Mouse (Mus musculus) urinary bladder, adult 18-20 months (tissue): ENCODE data around the gene Atg7.
A peak's percentile ranks its signal among the peaks of the same experiment; 100 is the strongest.
"Not testable (repeated sequence)": the region's sequence is repeated elsewhere in the genome, so short reads cannot be mapped to it uniquely, and the experiment has no call there.

Source experiments
- DNase-seq, 2 experiments: peaks; one replicate each; pipeline ENCODE4 v3.0.0; 2022; ENCODE audit warnings: low spot score in 2 of 2, mixed read lengths in 2 of 2

Atg7 gene

DNA sequence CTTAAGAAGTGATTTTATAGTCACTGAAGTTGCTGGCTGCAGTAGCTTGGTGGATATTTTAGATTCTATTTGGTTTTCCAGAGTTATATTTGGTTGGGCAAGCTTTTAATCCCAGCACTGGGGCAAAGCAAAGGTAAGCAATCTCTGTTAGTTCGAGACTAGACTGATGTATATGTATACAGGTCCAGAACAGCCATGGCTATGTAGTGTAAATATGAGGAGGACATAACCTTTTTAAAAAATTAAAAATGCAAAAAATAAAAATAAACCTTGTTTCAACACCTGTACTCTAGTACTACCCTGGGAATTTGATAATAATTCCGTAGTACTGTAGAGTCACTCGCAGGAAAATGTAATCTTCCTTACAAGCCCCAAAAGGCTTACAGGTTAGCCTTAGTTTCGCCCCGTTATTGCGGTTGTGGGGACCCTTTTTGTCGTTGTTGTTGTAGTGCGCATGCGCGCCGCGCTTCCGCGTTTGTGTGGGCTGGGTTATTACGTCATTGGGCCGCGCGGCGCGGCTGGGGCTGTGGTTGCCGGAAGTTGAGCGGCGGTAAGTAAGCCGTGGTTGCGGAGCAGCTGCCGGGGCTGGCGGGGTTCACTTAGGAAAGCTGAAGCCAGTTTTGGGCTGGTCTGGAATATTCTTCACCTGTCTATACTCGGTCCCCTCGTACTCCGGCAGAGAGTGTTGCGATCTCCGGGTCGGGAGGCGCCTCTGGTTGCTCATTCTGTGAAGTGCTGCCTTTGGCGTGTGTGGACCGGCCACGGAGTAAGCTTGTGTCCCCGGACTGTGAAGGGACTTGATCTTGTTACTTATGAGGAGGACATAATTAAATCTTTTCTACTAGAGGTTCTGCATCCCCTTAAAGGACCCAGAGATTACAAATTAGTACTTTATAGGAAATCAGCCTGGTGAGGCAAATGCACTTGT, at the start of gene Atg7:
Atg7 (plus strand) TSS at position 497 of the 928 bp plus-strand sequence.
- peak; percentile 84 to 87 for DNase-seq

GRCm38 (mm10) chr6:114614076-114614475, 28.8 kb upstream of the Atg7 start:
- DNase-seq, result peak; percentile 25 to 27

DNA sequence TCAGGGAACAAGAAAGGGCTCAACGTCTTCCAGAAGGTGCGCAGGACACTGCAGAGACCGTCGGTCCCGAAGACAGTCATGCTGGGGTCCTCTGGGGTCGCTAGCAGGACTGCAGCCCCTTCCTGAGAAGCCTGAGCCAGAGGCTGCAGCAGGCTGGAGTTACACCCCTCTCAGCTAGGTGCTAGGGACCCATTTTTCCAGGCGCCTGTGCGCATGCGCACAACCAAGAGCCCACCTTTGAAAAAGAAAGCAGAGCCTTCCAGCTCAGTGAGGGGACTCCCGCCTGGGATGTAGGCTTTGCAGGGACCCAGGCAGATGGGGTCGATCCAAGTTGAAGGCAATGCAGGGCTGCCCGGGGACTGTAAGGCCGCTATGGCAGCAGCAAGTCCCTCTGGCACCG, 9.0 kb upstream of the Atg7 start:
- not testable (repeated sequence) for DNase-seq

DNA sequence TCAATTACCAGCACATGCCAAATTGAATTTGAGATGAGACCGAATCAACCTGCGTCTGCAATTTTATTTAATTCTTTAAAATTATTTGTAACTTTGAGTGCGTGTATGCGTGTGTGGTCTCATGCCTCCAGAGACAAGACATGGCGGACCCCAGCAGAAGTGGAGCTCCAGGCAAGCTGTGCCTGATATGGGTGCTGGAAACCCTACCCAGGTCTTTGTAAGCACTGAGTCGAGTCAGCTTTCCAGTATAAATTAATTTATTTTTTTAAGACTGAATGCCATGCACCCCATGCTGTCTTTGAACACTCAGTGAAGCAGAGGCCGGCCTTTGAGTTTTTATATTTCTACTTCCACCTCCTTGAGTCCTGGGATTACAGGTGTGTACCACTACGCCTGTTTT, 819 bp downstream of the Atg7 start:
- no peak for DNase-seq

DNA sequence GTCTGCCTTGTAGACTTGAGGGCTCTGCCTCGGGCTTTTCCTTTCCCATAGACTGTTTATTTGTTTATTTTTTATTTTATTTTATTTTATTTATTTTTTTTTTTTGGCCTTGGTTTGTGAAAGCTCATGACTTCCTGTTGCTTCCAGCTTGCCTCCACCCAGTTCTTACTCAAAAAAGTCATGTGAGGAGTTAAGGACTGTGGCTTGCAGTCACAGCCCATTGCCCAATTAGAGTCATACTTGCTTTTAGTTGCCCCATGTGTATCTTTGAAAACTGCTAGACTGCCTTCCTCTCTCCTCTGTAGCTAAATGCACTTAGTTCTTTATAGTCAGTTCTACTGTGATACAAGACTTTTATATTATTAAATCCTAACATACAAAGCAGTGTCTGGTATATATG, 1.6 kb downstream of the Atg7 start:
- DNase-seq, result no peak

DNA sequence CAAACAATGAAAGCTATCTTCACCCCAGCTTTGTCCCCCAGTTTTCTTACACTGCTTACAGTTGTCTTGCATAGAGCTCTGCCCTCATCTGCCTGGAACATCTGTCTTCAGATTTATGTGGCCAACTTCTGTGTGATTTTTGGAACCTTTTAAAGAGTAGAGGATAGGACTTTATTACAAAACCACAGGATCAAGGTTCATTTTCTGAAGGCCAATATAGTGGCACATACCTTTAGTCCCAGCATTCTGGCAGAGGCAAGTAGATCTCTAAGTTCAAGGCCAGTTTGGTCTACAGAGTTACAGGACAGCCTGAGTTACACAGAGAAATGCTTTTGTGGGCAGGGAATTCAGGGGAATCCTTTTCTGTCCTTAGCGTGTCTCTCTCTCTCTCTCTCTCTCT, 3.3 kb downstream of the Atg7 start:
- DNase-seq, result no peak

DNA sequence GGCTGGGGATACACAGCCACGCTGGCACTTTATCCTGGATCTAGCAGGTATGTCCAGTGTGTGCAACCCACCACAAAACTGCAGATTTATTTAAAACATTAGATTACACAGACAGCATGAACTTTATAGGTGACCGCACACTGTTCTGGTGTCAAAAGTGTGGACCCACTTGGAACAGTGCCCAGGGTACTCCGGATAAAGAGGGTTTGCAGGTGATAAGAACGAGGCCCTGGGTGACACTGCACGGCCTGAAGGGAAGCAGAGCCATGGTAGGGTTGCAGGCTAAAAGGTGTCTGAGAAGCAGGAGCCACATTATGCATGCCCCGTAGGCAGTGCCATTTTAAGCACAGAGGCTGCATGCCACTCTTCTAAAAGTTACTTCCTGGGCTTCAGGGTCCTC, 4.1 kb downstream of the Atg7 start:
- no peak for DNase-seq

DNA sequence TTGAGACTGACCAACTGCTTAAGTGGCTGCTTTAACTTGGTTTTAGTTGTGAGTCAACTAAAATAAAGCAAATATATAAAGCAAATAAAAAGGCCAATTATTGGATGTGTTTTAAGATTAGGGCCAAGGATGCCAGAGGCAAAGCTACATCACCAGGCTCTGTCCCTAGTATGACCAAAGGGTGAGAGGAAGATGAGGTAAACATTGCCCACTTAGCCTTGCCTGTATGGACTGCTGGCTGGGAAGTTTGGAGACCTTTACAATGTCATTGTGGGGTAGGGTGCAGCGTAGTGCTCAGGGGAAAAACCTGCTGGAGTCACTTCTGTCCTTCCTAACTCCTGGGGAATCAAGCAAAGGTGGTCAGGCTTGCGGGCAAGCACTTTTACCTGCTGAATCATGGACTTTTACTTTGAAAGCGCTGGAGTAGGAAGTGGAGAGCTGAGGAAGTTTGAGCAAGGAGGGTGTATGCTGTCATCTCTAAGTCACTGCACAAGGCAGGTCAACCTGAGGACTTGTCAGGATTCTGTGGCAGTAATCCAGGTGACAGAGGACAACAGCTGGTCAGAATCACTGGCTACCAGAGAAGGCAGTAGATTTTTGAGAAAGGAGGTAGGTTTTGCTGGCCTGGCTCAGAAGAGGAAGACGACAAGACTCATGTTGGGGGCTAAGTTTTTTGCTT, 5.6 kb downstream of the Atg7 start:
- DNase-seq, result peak in 1 of 2 experiments; percentile 22

DNA sequence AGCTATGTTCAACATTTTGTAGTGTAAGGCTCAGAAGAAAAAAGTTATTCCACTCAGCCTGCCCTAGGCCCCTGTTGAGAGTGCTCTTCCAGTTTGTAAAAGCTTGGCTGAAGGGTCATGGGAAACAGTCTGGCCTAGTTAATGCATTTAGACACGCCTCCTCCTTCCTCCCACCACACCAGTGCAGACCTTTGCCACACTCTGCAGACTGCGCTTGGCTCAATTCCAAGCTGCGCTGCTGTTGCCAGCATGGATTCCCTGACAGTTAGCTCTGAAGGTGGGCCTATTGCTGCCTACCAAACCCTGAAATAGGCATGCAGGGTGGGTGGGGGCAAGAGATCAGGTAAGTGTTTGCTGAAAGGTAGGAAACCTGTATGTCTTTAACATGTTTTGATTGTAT, 9.3 kb downstream of the Atg7 start:
- peak in 1 of 2 experiments; percentile 13 for DNase-seq

DNA sequence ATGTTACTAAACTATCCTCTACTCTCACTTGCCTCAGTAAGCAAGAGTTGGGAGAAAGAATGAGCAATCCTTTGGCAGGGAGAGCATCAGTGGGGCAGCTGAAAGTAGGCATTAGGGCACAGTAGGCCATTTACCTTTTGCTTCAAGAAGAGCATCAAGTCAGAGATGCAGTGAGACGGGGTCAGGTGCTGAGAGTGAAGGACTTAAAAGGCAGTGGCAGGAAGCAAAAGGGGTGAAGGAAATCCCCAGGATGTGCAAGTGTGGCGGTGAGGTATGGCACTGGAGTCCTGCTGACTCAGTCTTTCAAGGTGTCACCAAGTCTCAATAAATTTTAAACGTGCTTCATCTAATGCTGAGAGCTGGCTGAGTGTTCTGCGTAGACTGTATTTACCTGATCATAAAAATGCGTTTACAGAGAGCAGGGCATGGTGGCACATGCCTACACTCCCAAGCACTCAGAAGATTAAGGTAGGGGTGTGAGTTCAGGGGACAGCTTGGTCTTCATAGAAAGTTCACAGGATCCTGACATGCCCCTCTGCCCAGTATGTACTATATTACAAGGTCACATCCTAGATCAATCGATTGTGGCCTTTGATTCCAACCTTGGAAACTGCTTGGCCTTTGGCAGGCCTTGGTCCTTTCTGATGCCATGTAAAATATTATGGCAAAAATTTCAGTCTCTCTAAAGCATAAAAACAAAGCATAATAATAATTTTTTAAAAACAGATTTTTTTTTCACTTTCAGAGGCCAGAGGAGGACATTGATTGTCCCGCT, 14.1 kb downstream of the Atg7 start:
- DNase-seq, result no peak

DNA sequence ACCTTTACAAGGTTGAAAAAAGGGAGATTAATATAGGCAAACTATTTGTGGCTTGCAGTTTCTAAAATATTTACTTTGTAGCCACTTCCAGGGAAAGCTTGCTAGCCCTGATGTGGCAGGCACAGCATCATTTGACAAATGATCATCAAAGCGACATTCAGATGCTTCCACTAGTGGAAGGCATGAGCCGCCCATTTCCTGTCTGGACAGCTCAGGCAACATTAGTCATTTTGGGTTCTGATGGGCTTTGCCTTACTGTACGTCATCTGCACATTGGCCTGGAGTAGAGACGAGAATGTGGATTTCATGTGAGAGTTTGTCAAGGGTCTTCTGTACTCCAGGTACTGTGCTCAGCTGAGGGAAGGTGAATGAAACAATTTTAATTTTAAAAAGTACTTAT, 14.9 kb downstream of the Atg7 start:
- no peak for DNase-seq

DNA sequence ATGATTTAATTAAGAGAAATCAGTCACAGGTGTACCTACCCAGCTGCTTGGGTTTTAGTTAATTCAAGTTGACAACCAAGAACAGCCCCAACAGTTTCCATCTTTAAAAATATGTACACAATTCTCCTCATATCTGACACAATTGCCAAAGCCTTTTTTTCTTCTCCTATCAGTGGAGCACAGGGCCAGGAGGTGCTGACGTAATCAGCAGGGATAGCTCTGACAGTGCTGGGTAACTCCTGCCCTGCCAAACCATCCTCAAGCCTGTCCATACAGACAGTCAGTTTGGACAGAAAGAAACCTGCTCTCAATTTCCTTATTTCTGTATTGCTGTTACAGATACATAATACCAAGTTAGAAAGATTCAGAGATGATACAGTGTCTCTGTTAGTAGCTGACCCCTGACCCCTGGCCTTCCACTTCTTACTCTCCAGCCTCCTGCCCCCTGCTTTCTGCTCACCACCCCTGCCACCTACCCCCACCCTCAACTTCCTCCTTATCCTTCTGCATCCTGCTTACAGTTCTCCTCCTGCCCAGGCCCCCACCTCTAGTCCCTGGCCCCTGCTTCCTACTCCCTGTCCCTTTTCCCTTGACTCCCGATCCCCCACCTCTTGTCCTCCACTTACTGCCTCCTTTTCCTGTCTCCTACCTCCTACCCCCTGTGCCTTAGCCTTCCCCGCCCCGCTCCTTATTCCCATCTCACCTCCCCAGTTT, 16.5 kb downstream of the Atg7 start:
- no peak for DNase-seq

- no peak for DNase-seq
Measured at GRCm38 (mm10) chr6:114659992-114660800, 17.3 kb downstream of the Atg7 start.

- no peak for DNase-seq
Measured at GRCm38 (mm10) chr6:114663707-114664106, 20.8 kb downstream of the Atg7 start.

DNA sequence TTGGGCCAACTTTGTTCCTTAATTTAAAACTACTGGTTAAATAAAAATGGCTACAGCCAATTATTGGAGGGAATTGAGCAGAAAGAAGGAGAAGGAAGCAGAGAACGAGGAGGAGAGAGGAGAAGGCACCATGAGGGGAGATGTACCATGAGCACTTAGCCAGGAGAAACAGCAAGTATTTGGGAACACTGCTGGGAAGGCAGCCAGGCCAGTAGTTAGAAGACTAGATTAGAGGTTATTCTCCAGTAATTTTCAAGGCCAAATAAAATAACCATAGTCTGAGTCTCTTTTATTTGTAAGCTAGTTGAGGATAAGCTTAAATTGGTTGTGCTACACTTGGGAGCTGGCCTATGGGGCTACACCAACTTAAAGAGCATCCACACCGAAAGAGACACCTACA, 21.8 kb downstream of the Atg7 start:
- no peak for DNase-seq

DNA sequence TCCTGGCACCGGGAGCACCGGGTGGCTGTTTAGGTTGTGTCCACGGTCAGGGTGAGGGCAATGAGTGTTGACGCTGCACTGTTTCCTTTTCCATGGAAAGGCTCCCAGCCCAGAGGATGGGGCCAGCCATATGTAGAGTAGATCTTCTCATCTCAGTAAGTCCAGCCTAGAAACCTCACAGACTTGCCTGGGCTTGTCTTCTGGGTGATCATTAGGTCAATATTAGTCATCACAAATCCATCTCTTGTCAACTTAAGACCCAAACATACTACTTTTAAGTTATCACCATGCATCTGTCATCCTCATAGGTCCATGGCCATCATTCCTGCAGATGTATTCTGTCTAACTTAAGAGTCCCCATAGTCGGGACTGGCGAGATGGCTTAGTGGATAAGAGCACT, 24.6 kb downstream of the Atg7 start:
- DNase-seq, result no peak

GRCm38 (mm10) chr6:114674771-114675170, 31.9 kb downstream of the Atg7 start:
- DNase-seq, result no peak

GRCm38 (mm10) chr6:114676091-114676490, 33.2 kb downstream of the Atg7 start:
- no peak for DNase-seq

- DNase-seq, result no peak
Measured at GRCm38 (mm10) chr6:114682092-114682711, 39.3 kb downstream of the Atg7 start.

DNA sequence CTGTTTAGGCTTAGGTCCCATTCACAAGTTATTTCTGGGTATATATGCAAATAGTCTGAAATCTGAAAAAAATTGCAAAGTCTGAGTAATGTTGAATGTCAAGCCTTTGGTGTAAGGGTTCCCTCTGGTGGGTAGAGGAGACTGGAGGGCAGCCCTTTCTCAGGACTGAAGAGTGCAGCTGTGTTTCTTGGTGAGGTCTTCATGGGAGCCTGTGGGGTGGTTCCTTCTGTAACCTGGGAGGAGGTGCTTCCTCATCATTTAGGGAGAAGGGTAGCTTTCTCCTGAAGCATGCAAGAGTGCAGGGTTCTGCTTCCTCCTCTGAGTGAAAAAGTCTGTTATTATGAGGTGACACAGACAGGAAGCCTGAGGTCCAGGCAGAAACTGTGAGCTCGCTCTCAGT, 40.8 kb downstream of the Atg7 start:
- DNase-seq, result no peak
